Mouse (Mus musculus) heart, adult 2 months (tissue): ENCODE data around the gene Slc10a7. TPM values are rescaled to one million over a fixed set of nuclear protein-coding genes. Genes with fewer than 3 reads are reported as not detected.
A peak's percentile ranks its signal among the peaks of the same experiment; 100 is the strongest.

Source experiments
- DNase-seq, 2 experiments: peaks; one replicate each; pipeline ENCODE4 v3.0.0; 2021
- H3K27ac ChIP-seq: fragments of 200-600 bp; 2 replicates; pipeline ENCODE4 v1.8.1; 2022
- H3K27me3 ChIP-seq: fragments of 200-500 bp; 2 replicates; pipeline ENCODE4 v1.6.1; 2012; ENCODE audit warnings: mild to moderate bottlenecking, low read length, inconsistent platforms, mixed read lengths; ENCODE audit not compliant: control insufficient read depth, insufficient read depth
- H3K36me3 ChIP-seq: fragments of 200-500 bp; 2 replicates; pipeline ENCODE4 v1.6.1; 2012; ENCODE audit warnings: low read length, inconsistent platforms; ENCODE audit not compliant: control insufficient read depth, insufficient read depth
- H3K4me1 ChIP-seq: fragments of 200-500 bp; 2 replicates; pipeline ENCODE4 v1.6.1; 2011; ENCODE audit warnings: low read length; ENCODE audit not compliant: control insufficient read depth, insufficient read depth
- H3K4me3 ChIP-seq: fragments of 200-600 bp; 2 replicates; pipeline ENCODE4 v1.8.1; 2022
- H3K79me2 ChIP-seq: fragments of 200-500 bp; replicated peaks from 2 replicates; pipeline ENCODE4 v1.6.1; 2012; ENCODE audit warnings: mild to moderate bottlenecking, inconsistent platforms, low read length, moderate library complexity, mixed read lengths; ENCODE audit not compliant: control insufficient read depth, insufficient read depth
- H3K9ac ChIP-seq: fragments of 200-500 bp; 2 replicates; pipeline ENCODE4 v1.6.1; 2012; ENCODE audit warnings: low read depth, mild to moderate bottlenecking, control low read depth, inconsistent platforms, low read length, mixed read lengths
- CTCF ChIP-seq: fragments of 200-600 bp; IDR thresholded peaks from 2 replicates; pipeline ENCODE4 v1.8.1; 2022; ENCODE audit warnings: antibody characterized with exemption, mild to moderate bottlenecking, moderate library complexity
- EP300 ChIP-seq: fragments of 200-500 bp; IDR thresholded peaks from 2 replicates; pipeline ENCODE4 v1.6.1; 2011; ENCODE audit warnings: low read depth, low read length, control low read depth; ENCODE audit not compliant: insufficient read depth
- POLR2A ChIP-seq: fragments of 200-500 bp; IDR thresholded peaks from 2 replicates; pipeline ENCODE4 v1.6.1; 2011; ENCODE audit warnings: mild to moderate bottlenecking, low read depth, low read length, control low read depth; ENCODE audit not compliant: insufficient read depth
- WGBS: fragments of 180-500 bp; shearing (Covaris S2); methylation state at CpG from one replicate; pipeline ENCODE4 v1.1.7; 2018; 5-methylcytosine and 5-hydroxymethylcytosine counted together
- intact Hi-C: fragments of 180-260 bp; cut with DNase I; formaldehyde crosslinking; loops from one replicate; pipeline ENCODE4 v1.15.1; 2025
- polyA plus RNA-seq: library from polyadenylated mRNA; depleted of rRNA; stranded (reverse); fragments of >200 nt; gene quantifications from 2 replicates; pipeline ENCODE4 v1.2.3, GENCODE M21; 2012
- total RNA-seq, 2 experiments: library from RNA; stranded (reverse); gene quantifications; 2 replicates each; pipeline ENCODE4 v1.2.3; 2021

Gene Slc10a7
- total and polyA plus RNA-seq, 3 experiments: 4.1 to 5.4 (median 4.3) TPM

- H3K27me3 ChIP-seq: no peaks in the 10 kb centered on the region
- DNase-seq: no peak
- H3K36me3 ChIP-seq: no peaks in the 10 kb centered on the region
- 13% methylated on average over 3 of the region's 3 CpGs for WGBS
- H3K27ac ChIP-seq: peak overlapping the region; percentile 89
- no peak overlapping the region for H3K9ac ChIP-seq
- TF ChIP-seq CTCF (peak; percentile 73), POLR2A (no peak)
- peaks cover 16% of the 10 kb centered on the region for H3K4me1 ChIP-seq
- no peaks in the 10 kb centered on the region for H3K79me2 ChIP-seq
- intact Hi-C loops: loop anchor here (2.0 to 10.0 kb wide), 3 partner anchors 91 to 507 kb away; no protein-coding TSS in a partner anchor
- no peak overlapping the region for H3K4me3 ChIP-seq
Measured at GRCm38 (mm10) chr8:78741965-78742364, 232.8 kb downstream of the Slc10a7 start.

- DNase-seq: peak; percentile 88 to 93
- Histone ChIP-seq H3K27me3 (no peaks in the 10 kb centered on the region), H3K4me1 (peaks cover 16% of the 10 kb centered on the region), H3K9ac (no peak overlapping the region), H3K27ac (peak overlapping the region; percentile 89), H3K79me2 (no peaks in the 10 kb centered on the region), H3K36me3 (no peaks in the 10 kb centered on the region), H3K4me3 (no peak overlapping the region)
- TF ChIP-seq POLR2A (no peak), EP300 (peak; percentile 80; the same call in 1 of the 2 replicates)
- WGBS: 5% methylated on average over 2 of the region's 2 CpGs
- intact Hi-C loops: loop anchor here (5.0 to 10.0 kb wide), 2 partner anchors 230 to 508 kb away; no protein-coding TSS in a partner anchor
Measured at GRCm38 (mm10) chr8:78742453-78742852, 233.3 kb downstream of the Slc10a7 start.

GRCm38 (mm10) chr8:78747052-78747451 is 237.9 kb downstream of the Slc10a7 start:
- Histone ChIP-seq H3K79me2 (no peaks in the 10 kb centered on the region), H3K4me3 (no peak overlapping the region), H3K27me3 (no peaks in the 10 kb centered on the region), H3K4me1 (peaks cover 12% of the 10 kb centered on the region), H3K27ac (no peak overlapping the region), H3K9ac (no peak overlapping the region), H3K36me3 (no peaks in the 10 kb centered on the region)
- DNase-seq: no peak
- TF ChIP-seq POLR2A: no peak
- TF ChIP-seq EP300: no peak
- no peak for TF ChIP-seq CTCF
- intact Hi-C loops: loop anchor here (5.0 to 10.0 kb wide), 2 partner anchors 70 to 512 kb away; no protein-coding TSS in a partner anchor

- H3K4me1 ChIP-seq: peaks cover 5% of the 10 kb centered on the region
- no peak overlapping the region for H3K27ac ChIP-seq
- H3K36me3 ChIP-seq: no peaks in the 10 kb centered on the region
- DNase-seq: no peak
- intact Hi-C loops: loop anchor here (5.0 to 10.0 kb wide), 2 partner anchors 69 to 514 kb away; no protein-coding TSS in a partner anchor
- H3K9ac ChIP-seq: no peak overlapping the region
- WGBS: 78% methylated on average over 4 of the region's 4 CpGs
- TF ChIP-seq EP300 (no peak), POLR2A (no peak), CTCF (no peak)
- H3K79me2 ChIP-seq: no peaks in the 10 kb centered on the region
- H3K27me3 ChIP-seq: no peaks in the 10 kb centered on the region
- H3K4me3 ChIP-seq: no peak overlapping the region
Measured at GRCm38 (mm10) chr8:78748701-78749100, 239.6 kb downstream of the Slc10a7 start.

- DNase-seq: no peak
- WGBS: 80% methylated on average over 8 of the region's 8 CpGs
Measured at GRCm38 (mm10) chr8:78749861-78750825, 241.0 kb downstream of the Slc10a7 start.

GRCm38 (mm10) chr8:78751151-78751550 is 242.0 kb downstream of the Slc10a7 start:
- Histone ChIP-seq H3K79me2 (no peaks in the 10 kb centered on the region), H3K36me3 (no peaks in the 10 kb centered on the region), H3K4me3 (no peak overlapping the region), H3K27ac (no peak overlapping the region), H3K4me1 (peaks cover 5% of the 10 kb centered on the region), H3K27me3 (no peaks in the 10 kb centered on the region), H3K9ac (no peak overlapping the region)
- TF ChIP-seq POLR2A (no peak), EP300 (no peak), CTCF (no peak)
- no peak for DNase-seq
- intact Hi-C loops: no loop called here
- WGBS: 68% methylated on average over 6 of the region's 6 CpGs

More at GRCm38 (mm10) chr8:78749861-78750825, 241.0 kb downstream of the Slc10a7 start:
- H3K79me2 ChIP-seq: no peaks in the 10 kb centered on the region
- no peaks in the 10 kb centered on the region for H3K27me3 ChIP-seq
- no peaks in the 10 kb centered on the region for H3K36me3 ChIP-seq
- H3K4me3 ChIP-seq: no peak overlapping the region
- intact Hi-C loops: loop anchor here (5.0 to 10.0 kb wide), 2 partner anchors 67 to 515 kb away; no protein-coding TSS in a partner anchor
- no peak for TF ChIP-seq CTCF
- no peak for TF ChIP-seq EP300
- TF ChIP-seq POLR2A: no peak
- H3K9ac ChIP-seq: no peak overlapping the region
- H3K27ac ChIP-seq: no peak overlapping the region
- peaks cover 5% of the 10 kb centered on the region for H3K4me1 ChIP-seq
